Mouse (Mus musculus): Measurements from ENCODE around the gene Cfap61. TPM values are rescaled to one million over a fixed set of nuclear protein-coding genes. Genes with fewer than 3 reads are reported as not detected.

The Cfap61 gene
- polyA plus RNA-seq, 3 experiments from 2014 or later = not detected

DNA sequence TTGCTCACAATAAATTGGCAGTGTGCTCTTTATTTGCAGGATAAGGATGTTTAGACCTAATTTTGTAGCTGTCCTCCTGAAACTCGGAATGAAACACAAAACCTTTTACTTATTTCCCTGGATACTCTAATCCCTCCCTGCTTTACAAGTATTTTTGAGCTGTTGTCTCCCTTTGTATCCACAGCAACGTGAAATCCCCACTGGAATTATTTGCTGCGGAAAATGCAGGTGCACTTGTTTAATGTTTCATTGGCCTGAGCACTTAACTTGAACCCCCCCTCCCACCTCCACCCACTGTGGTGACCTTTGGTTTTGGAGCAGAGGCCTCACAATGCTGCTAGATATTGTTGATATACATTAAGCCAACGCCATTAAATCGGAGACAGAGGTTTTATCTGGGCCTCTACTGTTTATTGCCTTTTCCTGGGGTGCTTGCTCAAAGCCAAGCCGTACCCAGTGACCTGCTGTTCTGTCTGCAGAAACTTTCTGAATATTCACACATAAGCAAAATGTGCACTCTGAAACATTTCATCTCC is 154.6 kb downstream of the Cfap61 start:
- no peak for ATAC-seq

DNA sequence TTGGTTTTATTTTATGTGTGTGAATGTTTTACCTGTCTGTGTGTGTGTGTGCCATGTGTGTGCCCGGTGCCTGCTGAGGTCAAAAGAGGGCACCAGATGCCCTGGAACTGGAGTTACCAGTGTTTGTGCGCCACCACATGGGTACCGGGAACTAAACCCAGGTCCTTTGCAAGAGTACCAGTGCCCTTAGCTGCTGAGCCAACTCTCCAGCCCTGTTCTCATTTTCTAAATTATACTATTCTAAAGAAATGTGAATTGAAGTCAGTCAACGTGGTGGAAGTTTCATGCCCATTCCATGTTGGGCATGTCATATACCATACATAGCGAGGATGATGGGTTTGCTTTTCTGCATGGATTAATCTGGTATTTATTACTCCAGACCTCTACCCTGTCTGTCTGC is 162.9 kb downstream of the Cfap61 start:
- no peak for ATAC-seq

DNA sequence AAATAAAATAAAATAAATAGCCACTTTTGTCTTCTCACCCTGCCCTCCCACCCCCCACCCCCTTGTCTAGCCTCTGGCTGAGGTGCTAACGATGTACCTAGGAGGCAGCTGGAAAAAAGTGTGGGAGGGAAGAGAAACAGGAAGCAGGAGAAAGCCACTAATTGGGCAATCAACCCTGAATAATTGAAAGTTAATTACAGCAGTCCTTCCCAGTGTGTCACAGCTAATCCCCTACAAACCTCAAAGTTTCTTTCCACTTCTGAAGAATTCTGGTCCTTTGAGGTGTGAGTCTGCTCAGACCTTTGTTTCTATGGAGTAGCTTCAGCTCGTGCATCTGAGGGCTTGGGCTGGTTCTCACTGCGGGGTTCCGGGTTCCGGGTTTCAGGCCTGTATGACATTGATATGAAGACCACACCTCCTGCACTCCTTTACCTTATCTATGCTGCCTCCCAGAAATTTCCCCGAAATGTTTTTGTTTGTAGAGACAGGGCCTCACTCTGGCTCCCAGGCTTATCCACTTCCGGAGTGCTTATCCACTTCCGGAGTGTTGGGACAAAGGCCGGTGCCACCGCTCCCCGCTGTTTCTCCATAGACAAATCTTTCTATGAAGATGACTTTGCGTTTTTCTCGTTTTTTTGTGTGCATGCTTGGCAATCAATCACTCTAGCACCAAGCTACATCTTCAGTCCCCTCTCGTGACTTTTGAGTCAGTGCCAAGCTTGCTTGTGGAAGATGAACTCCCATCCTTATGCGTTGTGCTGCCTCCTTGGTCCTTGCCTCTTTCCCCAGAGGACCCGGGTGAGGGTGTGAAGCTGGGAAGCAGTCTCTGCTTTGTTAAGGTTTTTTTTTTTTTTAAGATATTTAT is 164.5 kb downstream of the Cfap61 start:
- no peak for ATAC-seq

DNA sequence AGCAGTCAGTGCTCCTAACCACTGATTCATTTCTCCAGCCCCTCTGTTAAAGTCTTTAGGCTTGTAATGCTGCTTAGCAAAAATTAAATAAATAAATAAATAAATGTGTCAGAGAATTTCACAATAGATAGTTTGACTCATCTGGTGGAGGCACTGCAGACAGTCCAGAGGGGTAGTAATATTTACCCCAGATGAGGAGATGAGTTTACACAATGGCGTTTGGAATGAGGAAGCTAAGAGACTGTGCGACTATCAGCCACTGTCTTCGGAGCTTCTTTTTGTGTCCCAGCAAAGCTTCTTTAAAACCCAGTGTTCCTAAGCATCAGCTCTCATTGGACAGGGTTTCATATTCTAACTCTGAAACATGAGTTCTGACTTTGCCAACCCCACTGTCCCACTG is 165.3 kb downstream of the Cfap61 start:
- ATAC-seq = no peak

DNA sequence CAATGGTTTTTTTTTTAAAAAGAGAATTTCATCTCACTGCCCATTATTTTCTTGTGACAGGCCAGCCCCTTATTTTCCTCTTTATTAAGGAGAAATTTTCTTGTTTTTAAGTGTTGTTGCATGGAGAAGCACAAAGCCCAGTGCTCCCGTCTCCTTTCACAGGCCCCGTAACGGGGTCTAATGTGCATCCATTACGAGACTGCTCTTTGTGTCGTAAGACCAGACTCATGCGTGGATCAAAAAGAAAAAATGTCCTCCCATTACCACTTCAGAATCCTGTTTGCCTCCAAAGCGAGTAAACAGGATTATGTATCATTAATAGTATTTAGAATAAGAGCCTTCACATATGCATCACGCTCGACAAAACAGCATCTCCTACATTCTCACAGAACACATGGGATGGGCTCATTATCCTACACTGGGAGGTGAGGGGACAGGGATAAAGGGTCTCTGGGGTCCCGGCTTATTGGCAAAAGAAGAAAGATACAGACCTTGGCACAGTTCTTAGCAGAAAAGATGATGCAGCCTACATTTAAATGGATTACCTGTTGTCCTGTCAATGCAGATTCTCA is 166.0 kb downstream of the Cfap61 start:
- no peak for ATAC-seq

DNA sequence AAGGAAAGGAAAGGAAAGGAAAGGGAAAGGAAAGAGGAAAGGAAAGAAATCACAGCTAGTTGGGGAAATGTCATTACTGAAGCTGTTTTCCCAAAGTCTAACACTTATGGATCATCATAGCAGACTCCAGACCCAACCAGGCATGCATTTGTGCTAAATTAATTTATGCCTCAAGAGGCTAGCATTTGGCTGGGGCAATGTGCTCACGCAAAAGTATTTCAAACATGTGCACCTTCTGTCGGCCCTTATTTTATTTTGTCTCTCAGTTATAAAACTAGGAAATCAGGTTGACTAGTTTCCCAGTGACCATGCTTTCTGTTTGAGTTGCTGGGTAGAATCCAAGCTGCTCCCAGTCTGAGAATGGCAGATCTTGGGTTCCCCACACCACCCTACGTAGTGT is 168.0 kb downstream of the Cfap61 start:
- no peak for ATAC-seq

DNA sequence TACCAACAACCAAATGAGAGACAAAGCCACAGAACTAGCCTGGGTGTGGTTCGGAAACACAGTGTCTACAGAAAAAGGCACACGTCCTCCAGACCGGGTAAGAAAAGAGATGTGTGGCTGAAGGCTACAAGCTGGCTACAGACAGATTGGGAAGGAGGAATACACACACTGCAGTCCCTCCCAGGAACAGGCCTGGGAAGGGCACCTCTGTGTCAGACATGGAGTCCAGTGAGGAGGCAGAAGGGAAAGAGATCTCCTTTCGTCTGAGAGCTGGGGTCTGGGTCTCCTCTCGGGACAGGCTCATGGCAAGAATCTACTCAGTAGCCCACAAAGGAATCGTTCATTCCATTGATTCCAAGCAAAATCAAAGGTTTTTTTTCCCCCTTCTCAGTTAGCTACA is 170.8 kb downstream of the Cfap61 start:
- ATAC-seq = no peak

DNA sequence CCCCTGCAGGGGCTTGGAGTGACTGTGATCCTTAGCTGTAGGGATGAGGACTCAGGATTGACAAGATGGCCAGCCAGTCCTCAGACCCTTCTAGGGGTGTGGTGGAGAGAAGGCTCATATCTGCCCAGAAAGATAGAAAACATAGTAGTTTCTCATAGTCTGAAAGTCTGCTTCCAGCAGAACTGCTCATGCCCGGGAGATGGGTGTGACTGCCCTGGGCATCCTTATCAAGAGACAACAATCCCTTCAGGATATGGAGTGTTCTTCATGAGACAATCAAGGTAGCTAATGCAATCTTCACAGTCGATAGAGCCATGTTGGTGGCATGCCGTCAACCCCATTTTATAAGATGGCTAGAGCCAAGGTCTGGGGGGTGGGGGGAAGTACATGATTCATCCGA is 173.4 kb downstream of the Cfap61 start:
- no peak for ATAC-seq

DNA sequence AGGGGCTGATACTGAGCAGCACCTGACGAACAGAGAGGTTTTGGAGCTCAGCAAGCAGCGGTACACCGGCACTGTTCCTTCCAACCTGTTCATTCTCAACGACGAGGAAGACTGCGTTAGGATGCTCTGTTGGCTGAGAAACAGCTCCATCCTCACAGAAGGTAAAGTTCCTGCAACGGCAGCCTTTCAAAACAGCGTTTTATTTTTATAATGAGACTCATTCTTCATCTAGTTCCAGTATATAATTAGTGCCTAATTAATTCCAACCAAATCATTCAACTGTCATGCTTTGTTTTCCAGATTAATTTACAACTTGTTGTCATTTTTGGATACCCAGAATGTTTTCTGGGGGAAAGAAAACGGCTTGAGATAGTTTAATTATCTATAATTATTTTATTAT is 175.3 kb downstream of the Cfap61 start:
- no peak for ATAC-seq

DNA sequence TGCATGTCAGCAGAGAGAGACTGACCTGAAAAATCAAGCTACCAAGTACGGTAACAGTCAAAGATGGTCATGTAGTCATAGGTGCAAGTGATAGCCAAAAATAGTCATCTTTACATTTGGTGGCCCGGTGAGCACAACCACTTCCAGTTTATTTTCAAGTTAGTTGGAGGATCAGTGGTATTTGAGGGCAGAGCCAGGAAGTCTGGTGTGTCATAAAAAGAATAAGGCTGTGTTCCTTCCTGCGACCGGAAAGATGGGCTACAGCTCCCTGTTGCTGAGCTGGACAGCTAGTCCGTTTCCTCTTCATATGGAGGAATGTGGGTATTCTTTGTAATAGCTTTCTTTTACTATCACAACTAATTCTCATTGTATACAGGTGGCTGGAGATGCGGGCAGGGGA is 181.7 kb downstream of the Cfap61 start:
- no peak for ATAC-seq

DNA sequence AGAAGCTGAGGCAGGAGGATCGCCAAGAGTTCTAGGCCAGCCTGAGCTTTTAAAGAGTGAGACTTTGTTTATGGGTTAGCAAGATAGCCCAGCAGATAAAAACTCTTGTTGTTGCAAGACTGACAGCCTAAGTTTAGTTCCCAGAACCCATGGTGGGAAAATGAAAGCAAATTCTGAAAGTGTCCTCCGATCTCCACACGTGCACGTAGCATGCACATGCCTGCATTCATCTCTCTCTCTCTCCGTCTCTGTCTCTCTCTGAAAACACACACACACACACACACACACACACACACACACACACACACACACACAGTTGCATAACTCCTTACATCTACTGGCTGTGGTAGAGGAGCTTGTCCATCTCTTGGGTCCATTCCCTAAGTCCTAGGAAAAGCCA is 182.1 kb downstream of the Cfap61 start:
- ATAC-seq = no peak

DNA sequence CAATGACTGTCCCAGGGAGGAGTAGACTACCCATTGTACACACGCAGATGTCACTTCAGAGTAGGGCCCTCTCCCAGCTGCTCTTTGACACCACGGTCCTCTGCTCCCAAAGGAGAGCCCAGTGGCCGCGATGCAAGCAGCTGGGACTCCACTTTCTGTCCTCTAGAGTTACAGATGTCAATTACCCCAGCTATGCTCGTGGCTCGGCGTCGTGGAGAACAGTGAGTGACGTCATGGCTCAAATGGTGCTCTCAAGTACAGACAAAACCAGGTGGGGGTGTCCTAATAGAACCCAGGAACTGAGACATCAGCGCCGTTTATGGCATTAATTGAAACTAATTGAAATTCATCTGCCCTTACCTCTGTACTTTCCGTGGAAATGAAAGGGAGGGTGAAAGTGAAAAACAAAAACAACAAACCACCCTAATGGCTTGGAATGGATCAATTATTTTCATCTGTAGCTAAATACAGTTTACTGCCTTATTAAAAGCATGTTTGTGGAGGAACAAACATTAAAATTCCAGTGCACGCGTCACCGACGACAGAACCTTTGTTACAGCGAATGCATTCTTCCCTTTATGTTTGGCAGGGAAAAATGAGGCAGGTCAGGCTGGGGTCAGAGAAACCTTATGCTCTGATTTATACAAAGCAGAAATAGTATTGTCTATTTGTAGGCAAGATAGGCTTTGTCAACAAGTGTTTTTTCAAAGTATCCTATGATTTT is 182.8 kb downstream of the Cfap61 start:
- no peak for ATAC-seq

DNA sequence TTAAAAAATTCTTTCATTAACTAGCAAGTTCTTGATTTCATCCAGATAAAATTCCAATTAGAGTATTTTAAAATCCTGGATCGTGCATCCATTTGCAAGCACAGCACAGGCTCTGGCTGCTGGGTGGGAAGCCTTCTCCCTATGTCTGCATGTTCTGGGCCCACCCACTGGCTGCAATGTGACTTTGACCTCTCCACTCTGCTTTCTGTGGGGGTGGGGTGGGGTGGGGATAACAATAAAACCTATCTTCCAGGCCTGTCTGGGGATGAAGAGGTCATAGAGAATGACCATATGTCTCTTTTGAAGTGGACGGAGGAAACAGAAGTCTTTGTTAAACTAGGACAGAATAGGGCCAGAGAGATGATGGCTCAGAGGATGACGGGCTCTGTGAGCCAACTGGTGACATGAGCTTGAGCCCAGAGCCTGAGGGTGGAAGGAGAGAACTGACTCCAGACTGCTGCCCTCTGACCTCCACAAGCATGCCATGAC is 183.4 kb downstream of the Cfap61 start:
- ATAC-seq = no peak

DNA sequence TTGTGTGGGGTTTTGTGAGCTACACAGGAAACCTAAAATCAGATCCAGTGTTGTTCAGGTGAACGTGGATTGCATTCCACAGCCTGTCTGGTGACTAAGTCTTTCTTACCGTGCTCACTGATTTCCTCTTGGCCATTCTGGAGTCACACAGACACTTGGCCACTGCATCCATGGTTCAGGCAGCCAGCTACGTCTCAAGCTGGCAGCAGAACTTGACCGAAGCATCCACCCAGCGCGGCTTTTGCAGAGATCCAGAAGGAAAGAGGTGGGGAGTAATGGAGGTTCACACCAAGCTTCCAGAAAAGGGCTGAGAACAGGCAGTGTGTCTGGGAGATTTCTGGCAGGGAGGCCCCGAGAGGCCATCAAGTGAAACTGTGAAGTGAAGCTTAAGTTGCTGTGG is 187.0 kb downstream of the Cfap61 start:
- ATAC-seq = no peak

DNA sequence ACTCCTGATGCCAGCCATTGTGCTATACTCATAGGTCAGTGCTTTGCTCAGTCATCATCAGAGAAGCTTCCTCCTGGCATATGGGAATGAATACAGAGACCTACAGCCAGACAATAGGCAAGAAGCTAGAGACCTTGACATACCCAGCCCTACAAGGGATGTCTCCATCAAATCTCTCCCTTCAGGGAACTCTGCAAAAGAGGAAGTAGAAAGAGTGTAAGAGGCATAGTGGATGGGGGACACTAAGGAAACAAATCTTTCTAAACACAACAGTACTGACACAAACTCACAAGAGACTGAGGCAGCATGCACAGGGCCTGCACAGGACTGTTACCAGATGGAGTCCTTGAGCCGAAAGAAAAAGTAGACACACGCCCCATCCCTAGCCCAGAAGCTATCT is 190.5 kb downstream of the Cfap61 start:
- ATAC-seq = no peak

DNA sequence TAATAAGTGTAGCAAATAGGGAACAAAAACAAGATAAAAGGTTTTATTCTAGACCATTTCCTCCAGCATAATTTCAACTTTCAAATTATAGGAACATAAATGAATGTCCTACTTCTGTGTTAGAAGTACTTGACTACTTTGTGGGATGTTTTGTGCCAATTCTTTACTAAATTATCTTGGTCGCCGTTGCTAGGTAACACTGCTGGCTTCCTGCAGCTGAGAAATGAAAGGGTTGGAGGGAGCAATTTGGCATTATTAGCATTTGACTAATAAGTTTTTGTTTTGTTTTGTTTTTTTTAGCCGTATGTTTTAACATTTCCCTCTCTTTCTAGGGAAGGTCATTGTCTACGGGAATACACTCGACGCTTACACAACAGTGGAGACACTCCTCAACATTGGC is 194.0 kb downstream of the Cfap61 start:
- ATAC-seq = no peak

DNA sequence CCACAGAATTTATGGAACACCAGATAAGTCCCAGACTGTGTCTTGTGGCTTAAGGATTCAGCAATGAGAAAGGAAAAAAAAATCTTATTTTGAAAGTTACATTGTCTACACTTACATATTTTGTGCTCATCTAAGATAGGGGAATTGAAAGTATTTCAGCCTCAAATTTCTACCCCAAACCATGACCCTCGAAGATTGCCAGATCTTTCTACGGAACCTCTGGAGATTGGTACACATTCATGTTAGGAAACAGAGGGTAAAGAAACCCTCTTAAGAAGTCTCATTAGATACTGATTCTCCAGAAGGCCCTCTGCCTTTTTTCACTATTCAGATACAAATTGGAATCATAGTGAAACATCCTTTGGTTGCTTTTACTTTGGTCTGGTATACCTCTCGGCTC is 195.9 kb downstream of the Cfap61 start:
- ATAC-seq = no peak

DNA sequence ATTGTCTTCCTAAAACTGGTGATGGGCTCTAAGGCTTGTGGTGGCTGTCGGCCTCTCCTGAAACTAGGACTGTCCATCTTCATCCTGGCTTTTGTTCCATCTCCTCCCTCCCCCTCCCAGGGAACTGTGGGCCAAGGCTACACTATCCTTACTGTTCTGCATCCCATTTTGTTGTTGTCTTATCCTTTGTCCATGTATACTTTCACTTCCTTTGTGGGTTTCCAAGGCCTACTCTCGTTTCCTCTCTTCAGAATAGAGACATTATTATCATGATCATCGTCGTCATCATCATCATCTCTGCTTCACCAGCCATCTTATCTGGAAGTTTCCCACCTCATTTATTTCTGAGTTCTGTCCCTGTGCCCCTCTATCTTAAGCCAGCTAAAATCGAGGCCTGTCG is 199.7 kb downstream of the Cfap61 start:
- no peak for ATAC-seq

DNA sequence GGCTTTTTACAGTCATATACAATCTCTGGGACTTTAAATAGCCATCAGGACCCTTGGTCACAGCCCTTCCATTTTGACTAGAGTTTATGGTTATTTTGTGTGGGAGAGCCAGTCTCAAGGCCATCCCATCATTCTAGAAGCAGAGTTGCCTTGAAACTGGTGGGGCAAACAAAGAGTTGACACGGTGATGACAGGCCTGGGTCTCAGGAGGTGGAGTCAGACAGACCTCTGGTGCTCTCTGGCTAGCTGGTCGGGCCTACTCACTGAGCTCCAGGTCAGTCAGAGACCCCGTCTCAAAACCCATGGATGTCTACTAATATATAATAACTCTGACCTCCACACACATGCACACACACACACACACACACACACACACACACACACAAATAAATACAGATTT is 206.1 kb downstream of the Cfap61 start:
- no peak for ATAC-seq

DNA sequence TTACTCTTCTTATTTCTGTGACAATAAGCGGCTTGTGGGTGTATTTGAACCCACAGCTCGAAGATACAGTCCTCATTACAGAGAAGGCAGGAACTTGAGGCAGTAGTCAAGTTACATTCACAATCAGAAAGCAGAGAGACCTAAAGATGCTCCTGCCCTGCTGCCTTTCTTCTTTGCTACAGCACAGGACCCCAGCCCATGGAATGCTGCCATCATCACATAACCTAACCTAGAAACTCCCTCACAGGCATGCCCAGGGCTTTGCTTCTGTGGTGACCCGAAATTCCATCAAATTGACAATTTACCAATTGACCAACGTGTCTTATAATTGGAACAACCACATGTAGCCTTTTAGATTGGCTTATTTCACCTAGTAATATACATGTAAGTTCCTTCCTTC is 212.7 kb downstream of the Cfap61 start:
- no peak for ATAC-seq

DNA sequence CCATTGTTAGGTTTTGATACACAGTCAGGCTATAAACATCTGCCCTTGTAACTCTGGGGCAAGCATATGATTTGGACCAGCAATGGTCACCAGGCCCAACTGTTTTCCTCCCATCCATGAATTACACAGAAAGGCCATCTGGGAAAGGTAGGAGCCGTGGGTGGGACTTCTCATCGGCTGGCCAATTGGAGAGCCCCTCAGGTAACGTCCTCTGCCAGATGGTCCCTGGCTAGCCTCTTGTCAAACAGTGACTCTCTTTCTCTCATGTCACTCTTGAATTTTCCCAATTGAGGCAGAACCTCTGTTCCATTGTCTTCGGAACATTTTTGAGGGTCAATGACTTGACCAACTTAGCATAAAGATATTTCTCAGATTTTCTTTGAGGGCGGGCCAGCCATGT is 213.2 kb downstream of the Cfap61 start:
- no peak for ATAC-seq

DNA sequence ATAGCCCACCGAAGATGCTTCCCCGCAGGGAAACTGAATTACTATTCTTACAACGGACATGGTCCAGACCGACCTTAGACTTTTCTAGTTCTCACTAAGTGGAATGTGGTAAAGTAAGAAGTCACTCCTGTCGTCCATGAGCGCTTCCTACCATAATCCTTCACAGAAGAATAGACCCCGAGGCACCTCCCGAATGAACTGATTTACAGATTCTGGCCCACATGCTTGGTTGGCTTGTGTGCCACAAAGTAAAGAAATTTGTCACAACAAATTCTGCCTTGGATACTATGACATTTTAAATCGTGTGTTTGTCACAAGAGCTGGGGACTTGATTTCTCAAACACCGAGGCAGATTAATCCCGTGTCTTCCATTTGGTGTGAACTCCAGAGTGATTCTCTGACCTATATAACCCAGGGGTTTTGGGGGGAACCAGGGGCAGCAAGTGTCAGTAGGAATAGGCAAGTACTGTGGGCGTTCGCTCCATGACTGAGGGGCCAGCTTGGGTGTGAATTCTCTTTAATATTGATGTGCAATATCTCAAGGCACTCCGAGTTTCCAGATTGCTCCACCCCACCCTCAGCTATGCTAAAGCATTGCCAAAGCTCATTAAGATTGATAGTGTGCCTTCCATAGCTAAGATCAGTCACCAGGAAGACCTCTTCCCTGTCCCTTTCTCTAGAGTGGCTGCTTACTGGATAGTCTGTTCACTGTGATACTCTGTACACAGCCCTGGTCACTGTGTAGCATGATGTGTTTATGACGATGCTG is 214.8 kb downstream of the Cfap61 start:
- no peak for ATAC-seq
